Mouse (Mus musculus): ENCODE measurements at regions not wholly inside any gene's neighbourhood (a gene's known extent, or its start where the extent isn't known, plus 50 kb on each side); places are given as distances from the start of the nearest gene placed in this dataset.

GRCm38 (mm10) chr3:136549471-136549870 lies 120.5 kb upstream of the Ppp3ca start:
- WGBS = 20% methylated on average over 1 of the region's 1 CpGs
- DNase-seq = no peak
- no peak overlapping the region for H3K4me3 ChIP-seq (replicated peaks; ENCODE audit: insufficient read depth, low read depth, low read length)
- H3K27me3 ChIP-seq (ENCODE audit: control insufficient read depth, insufficient read depth, low read length) = no peaks in the 10 kb centered on the region; the same call in 1 of the 2 replicates
- no peak overlapping the region for H3K27ac ChIP-seq (ENCODE audit: insufficient read depth, low read length)
- H3K4me1 ChIP-seq (ENCODE audit: control insufficient read depth, insufficient read depth, low read length) = no peaks in the 10 kb centered on the region
- no peak for TF ChIP-seq POLR2A (IDR thresholded peaks at IDR 0.05; ENCODE audit: borderline replicate concordance, insufficient read depth, low read length)
- no peak for TF ChIP-seq CTCF (IDR thresholded peaks at IDR 0.05; ENCODE audit: borderline replicate concordance, insufficient read depth, low read depth, low read length)

- 92% methylated on average over 1 of the region's 1 CpGs for whole genome bisulfite sequencing
- Histone ChIP-seq H3K27ac (ENCODE audit: insufficient read depth, low read length) (no peak overlapping the region), H3K4me3 (replicated peaks; ENCODE audit: insufficient read depth, low read depth, low read length) (no peak overlapping the region), H3K27me3 (ENCODE audit: control insufficient read depth, insufficient read depth, low read length) (no peaks in the 10 kb centered on the region), H3K4me1 (ENCODE audit: control insufficient read depth, insufficient read depth, low read length) (no peaks in the 10 kb centered on the region)
- TF ChIP-seq CTCF (IDR thresholded peaks at IDR 0.05; ENCODE audit: borderline replicate concordance, insufficient read depth, low read depth, low read length) = no peak
- TF ChIP-seq POLR2A (IDR thresholded peaks at IDR 0.05; ENCODE audit: borderline replicate concordance, insufficient read depth, low read length) = no peak
- no peak for DNase-seq
These were observed 138.3 kb upstream of the Ppp3ca start for GRCm38 (mm10) chr3:136531604-136532003.

GRCm38 (mm10) chr3:136508575-136508974 lies 161.3 kb upstream of the Ppp3ca start:
- Histone ChIP-seq H3K4me1 (ENCODE audit: control insufficient read depth, insufficient read depth, low read length) (no peaks in the 10 kb centered on the region; the same call in 1 of the 2 replicates), H3K27ac (ENCODE audit: insufficient read depth, low read length) (no peak overlapping the region), H3K27me3 (ENCODE audit: control insufficient read depth, insufficient read depth, low read length) (no peaks in the 10 kb centered on the region), H3K4me3 (replicated peaks; ENCODE audit: insufficient read depth, low read depth, low read length) (no peak overlapping the region)
- DNase-seq = no peak
- 84% methylated on average over 2 of the region's 2 CpGs for WGBS
- TF ChIP-seq POLR2A (IDR thresholded peaks at IDR 0.05; ENCODE audit: borderline replicate concordance, insufficient read depth, low read length) (no peak), CTCF (IDR thresholded peaks at IDR 0.05; ENCODE audit: borderline replicate concordance, insufficient read depth, low read depth, low read length) (no peak)

- no peak overlapping the region for H3K27ac ChIP-seq (ENCODE audit: insufficient read depth, low read length)
- DNase-seq = no peak
- H3K4me3 ChIP-seq (replicated peaks; ENCODE audit: insufficient read depth, low read depth, low read length) = no peak overlapping the region
- no peaks in the 10 kb centered on the region for H3K27me3 ChIP-seq (ENCODE audit: control insufficient read depth, insufficient read depth, low read length)
- 48% methylated on average over 7 of the region's 7 CpGs for WGBS
- H3K4me1 ChIP-seq (ENCODE audit: control insufficient read depth, insufficient read depth, low read length) = no peaks in the 10 kb centered on the region; the same call in 1 of the 2 replicates
- TF ChIP-seq POLR2A (IDR thresholded peaks at IDR 0.05; ENCODE audit: borderline replicate concordance, insufficient read depth, low read length) (no peak), CTCF (IDR thresholded peaks at IDR 0.05; ENCODE audit: borderline replicate concordance, insufficient read depth, low read depth, low read length) (no peak)
These were observed 162.9 kb upstream of the Ppp3ca start for GRCm38 (mm10) chr3:136507070-136507469.

GRCm38 (mm10) chr3:136494831-136495230 lies 169.0 kb upstream of the Bank1 start:
- DNase-seq = no peak
- no peak overlapping the region for H3K27ac ChIP-seq (ENCODE audit: insufficient read depth, low read length)
- no peak overlapping the region for H3K4me3 ChIP-seq (replicated peaks; ENCODE audit: insufficient read depth, low read depth, low read length)
- H3K4me1 ChIP-seq (ENCODE audit: control insufficient read depth, insufficient read depth, low read length) = no peaks in the 10 kb centered on the region
- H3K27me3 ChIP-seq (ENCODE audit: control insufficient read depth, insufficient read depth, low read length) = no peaks in the 10 kb centered on the region
- TF ChIP-seq CTCF (IDR thresholded peaks at IDR 0.05; ENCODE audit: borderline replicate concordance, insufficient read depth, low read depth, low read length) (no peak), POLR2A (IDR thresholded peaks at IDR 0.05; ENCODE audit: borderline replicate concordance, insufficient read depth, low read length) (no peak)

- Histone ChIP-seq H3K27ac (ENCODE audit: insufficient read depth, low read length) (no peak overlapping the region), H3K4me3 (replicated peaks; ENCODE audit: insufficient read depth, low read depth, low read length) (no peak overlapping the region), H3K27me3 (ENCODE audit: control insufficient read depth, insufficient read depth, low read length) (no peaks in the 10 kb centered on the region), H3K4me1 (ENCODE audit: control insufficient read depth, insufficient read depth, low read length) (no peaks in the 10 kb centered on the region)
- no peak for DNase-seq
- WGBS = 90% methylated on average over 2 of the region's 2 CpGs
- no peak for TF ChIP-seq POLR2A (IDR thresholded peaks at IDR 0.05; ENCODE audit: borderline replicate concordance, insufficient read depth, low read length)
These were observed 165.8 kb upstream of the Bank1 start for GRCm38 (mm10) chr3:136491683-136492082.

GRCm38 (mm10) chr3:136471693-136472092 lies 145.8 kb upstream of the Bank1 start:
- no peaks in the 10 kb centered on the region for H3K4me1 ChIP-seq (ENCODE audit: control insufficient read depth, insufficient read depth, low read length)
- H3K27me3 ChIP-seq (ENCODE audit: control insufficient read depth, insufficient read depth, low read length) = no peaks in the 10 kb centered on the region
- H3K27ac ChIP-seq (ENCODE audit: insufficient read depth, low read length) = no peak overlapping the region
- no peak for DNase-seq
- TF ChIP-seq POLR2A (IDR thresholded peaks at IDR 0.05; ENCODE audit: borderline replicate concordance, insufficient read depth, low read length) (no peak), CTCF (IDR thresholded peaks at IDR 0.05; ENCODE audit: borderline replicate concordance, insufficient read depth, low read depth, low read length) (no peak)
- no peak overlapping the region for H3K4me3 ChIP-seq (replicated peaks; ENCODE audit: insufficient read depth, low read depth, low read length)
- 93% methylated on average over 3 of the region's 3 CpGs for WGBS

GRCm38 (mm10) chr3:136462747-136463146 lies 136.9 kb upstream of the Bank1 start:
- TF ChIP-seq POLR2A (IDR thresholded peaks at IDR 0.05; ENCODE audit: borderline replicate concordance, insufficient read depth, low read length) = no peak
- TF ChIP-seq CTCF (IDR thresholded peaks at IDR 0.05; ENCODE audit: borderline replicate concordance, insufficient read depth, low read depth, low read length) = no peak
- 89% methylated on average over 3 of the region's 3 CpGs for WGBS
- Histone ChIP-seq H3K27ac (ENCODE audit: insufficient read depth, low read length) (no peak overlapping the region), H3K27me3 (ENCODE audit: control insufficient read depth, insufficient read depth, low read length) (no peaks in the 10 kb centered on the region), H3K4me1 (ENCODE audit: control insufficient read depth, insufficient read depth, low read length) (no peaks in the 10 kb centered on the region), H3K4me3 (replicated peaks; ENCODE audit: insufficient read depth, low read depth, low read length) (no peak overlapping the region)
- no peak for DNase-seq
